Mouse (Mus musculus): ENCODE measurements at regions not wholly inside any gene's neighbourhood (a gene's known extent, or its start where the extent isn't known, plus 50 kb on each side); places are given as distances from the start of the nearest gene placed in this dataset.

- Histone ChIP-seq H3K9me3 (no peaks in the 10 kb centered on the region), H3K4me2 (no peak overlapping the region), H3K36me3 (replicated peaks) (no peaks in the 10 kb centered on the region), H3K4me1 (no peaks in the 10 kb centered on the region), H3K9ac (no peak overlapping the region), H3K27me3 (replicated peaks) (peaks cover 12% of the 10 kb centered on the region), H3K27ac (no peak overlapping the region), H3K4me3 (no peak overlapping the region)
- 72% methylated on average over 5 of the region's 5 CpGs for WGBS
- no peak for ATAC-seq (replicated peaks)
Observed at GRCm38 (mm10) chr8:92152478-92152877, 204.9 kb upstream of the Irx5 start.

GRCm38 (mm10) chr8:92147672-92148071 is 209.8 kb upstream of the Irx5 start:
- Histone ChIP-seq H3K9ac (no peak overlapping the region), H3K4me1 (no peaks in the 10 kb centered on the region), H3K27me3 (replicated peaks) (no peaks in the 10 kb centered on the region), H3K9me3 (no peaks in the 10 kb centered on the region), H3K4me3 (no peak overlapping the region), H3K27ac (no peak overlapping the region), H3K36me3 (replicated peaks) (no peaks in the 10 kb centered on the region), H3K4me2 (no peak overlapping the region)
- ATAC-seq (replicated peaks): no peak
- 97% methylated on average over 3 of the region's 3 CpGs for WGBS

- WGBS: 14% methylated on average over 16 of the region's 17 CpGs
- Histone ChIP-seq H3K36me3 (replicated peaks) (no peaks in the 10 kb centered on the region), H3K4me1 (peaks cover 24% of the 10 kb centered on the region), H3K4me2 (no peak overlapping the region), H3K9me3 (no peaks in the 10 kb centered on the region), H3K27ac (no peak overlapping the region), H3K27me3 (replicated peaks) (peaks cover 7% of the 10 kb centered on the region; the same call in 1 of the 2 replicates), H3K9ac (no peak overlapping the region), H3K4me3 (no peak overlapping the region)
- ATAC-seq (replicated peaks): no peak
Observed at GRCm38 (mm10) chr8:92137091-92137882, 220.1 kb upstream of the Irx5 start.

- Histone ChIP-seq H3K4me2 (no peak overlapping the region), H3K27me3 (replicated peaks) (peaks cover 7% of the 10 kb centered on the region; the same call in 1 of the 2 replicates), H3K9ac (no peak overlapping the region), H3K27ac (no peak overlapping the region), H3K36me3 (replicated peaks) (no peaks in the 10 kb centered on the region), H3K4me3 (no peak overlapping the region), H3K9me3 (no peaks in the 10 kb centered on the region), H3K4me1 (peaks cover 24% of the 10 kb centered on the region)
- WGBS: 13% methylated on average over 13 of the region's 13 CpGs
- no peak for ATAC-seq (replicated peaks)
Observed at GRCm38 (mm10) chr8:92136413-92136812, 221.0 kb upstream of the Irx5 start.

GRCm38 (mm10) chr8:92134434-92134833 is 223.0 kb upstream of the Irx5 start:
- peak; percentile 46; the same call in 1 of the 2 replicates for ATAC-seq (replicated peaks)
- H3K9me3 ChIP-seq: no peaks in the 10 kb centered on the region
- no peak overlapping the region for H3K27ac ChIP-seq
- 9% methylated on average over 5 of the region's 5 CpGs for WGBS
- peaks cover 7% of the 10 kb centered on the region; the same call in 1 of the 2 replicates for H3K27me3 ChIP-seq (replicated peaks)
- H3K36me3 ChIP-seq (replicated peaks): no peaks in the 10 kb centered on the region
- H3K4me2 ChIP-seq: no peak overlapping the region
- no peak overlapping the region for H3K4me3 ChIP-seq
- H3K4me1 ChIP-seq: peaks cover 24% of the 10 kb centered on the region
- no peak overlapping the region for H3K9ac ChIP-seq

- Histone ChIP-seq H3K27ac (peak overlapping the region; percentile 56), H3K4me1 (peaks cover 24% of the 10 kb centered on the region), H3K4me3 (no peak overlapping the region), H3K9me3 (no peaks in the 10 kb centered on the region), H3K36me3 (replicated peaks) (no peaks in the 10 kb centered on the region), H3K9ac (no peak overlapping the region), H3K27me3 (replicated peaks) (peaks cover 11% of the 10 kb centered on the region), H3K4me2 (peak overlapping the region; percentile 17; the same call in 1 of the 2 replicates)
- 10% methylated on average over 24 of the region's 24 CpGs for WGBS
- peak; percentile 86 for ATAC-seq (replicated peaks)
Observed at GRCm38 (mm10) chr8:92133484-92134406, 223.7 kb upstream of the Irx5 start.

GRCm38 (mm10) chr8:92132949-92133348 is 224.5 kb upstream of the Irx5 start:
- ATAC-seq (replicated peaks): no peak
- 0 out of 2 replicates have a peak overlapping the region, but pooled peaks have one; percentile 56 for H3K27ac ChIP-seq
- no peak overlapping the region for H3K9ac ChIP-seq
- WGBS: 23% methylated on average over 4 of the region's 4 CpGs
- H3K9me3 ChIP-seq: no peaks in the 10 kb centered on the region
- no peaks in the 10 kb centered on the region for H3K36me3 ChIP-seq (replicated peaks)
- H3K4me3 ChIP-seq: no peak overlapping the region
- H3K4me1 ChIP-seq: peaks cover 24% of the 10 kb centered on the region
- H3K4me2 ChIP-seq: no peak overlapping the region
- H3K27me3 ChIP-seq (replicated peaks): peaks cover 11% of the 10 kb centered on the region

- H3K4me2 ChIP-seq: no peak overlapping the region
- H3K4me3 ChIP-seq: no peak overlapping the region
- no peak overlapping the region for H3K9ac ChIP-seq
- no peaks in the 10 kb centered on the region for H3K36me3 ChIP-seq (replicated peaks)
- no peak for ATAC-seq (replicated peaks)
- H3K4me1 ChIP-seq: peaks cover 24% of the 10 kb centered on the region
- peaks cover 12% of the 10 kb centered on the region for H3K27me3 ChIP-seq (replicated peaks)
- H3K27ac ChIP-seq: no peak overlapping the region
- H3K9me3 ChIP-seq: no peaks in the 10 kb centered on the region
- 65% methylated on average over 5 of the region's 5 CpGs for WGBS
Observed at GRCm38 (mm10) chr8:92132526-92132925, 224.9 kb upstream of the Irx5 start.

GRCm38 (mm10) chr8:92130025-92130557 is 227.3 kb upstream of the Irx5 start:
- Histone ChIP-seq H3K9ac (no peak overlapping the region), H3K9me3 (no peaks in the 10 kb centered on the region), H3K4me2 (no peak overlapping the region), H3K27me3 (replicated peaks) (peaks cover 13% of the 10 kb centered on the region), H3K36me3 (replicated peaks) (no peaks in the 10 kb centered on the region), H3K4me1 (peaks cover 17% of the 10 kb centered on the region), H3K4me3 (no peak overlapping the region), H3K27ac (no peak overlapping the region)
- no peak for ATAC-seq (replicated peaks)
- 51% methylated on average over 8 of the region's 8 CpGs for WGBS

- H3K9ac ChIP-seq: no peak overlapping the region
- H3K4me2 ChIP-seq: no peak overlapping the region
- H3K4me3 ChIP-seq: no peak overlapping the region
- 65% methylated on average over 6 of the region's 6 CpGs for WGBS
- no peaks in the 10 kb centered on the region for H3K36me3 ChIP-seq (replicated peaks)
- peaks cover 15% of the 10 kb centered on the region for H3K4me1 ChIP-seq
- no peak for ATAC-seq (replicated peaks)
- H3K27ac ChIP-seq: no peak overlapping the region
- H3K9me3 ChIP-seq: no peaks in the 10 kb centered on the region
- peaks cover 8% of the 10 kb centered on the region; the same call in 1 of the 2 replicates for H3K27me3 ChIP-seq (replicated peaks)
Observed at GRCm38 (mm10) chr8:92129241-92130015, 228.0 kb upstream of the Irx5 start.

- Histone ChIP-seq H3K4me1 (no peaks in the 10 kb centered on the region), H3K27me3 (replicated peaks) (peaks cover 8% of the 10 kb centered on the region; the same call in 1 of the 2 replicates), H3K4me2 (no peak overlapping the region), H3K36me3 (replicated peaks) (no peaks in the 10 kb centered on the region), H3K4me3 (no peak overlapping the region), H3K9ac (no peak overlapping the region), H3K27ac (no peak overlapping the region), H3K9me3 (no peaks in the 10 kb centered on the region)
- ATAC-seq (replicated peaks): no peak
- 47% methylated on average over 3 of the region's 3 CpGs for WGBS
Observed at GRCm38 (mm10) chr8:92125631-92126030, 231.8 kb upstream of the Irx5 start.

All from midbrain, embryonic 15.5 days (tissue).